Mouse (Mus musculus): Measurements from ENCODE around the gene Srrm2.

The Srrm2 gene

GRCm38 (mm10) chr17:23867756-23868155 lies 77.4 kb downstream of the Srrm2 start, which contains the start of gene Prss21:
Gene Prss21 (plus strand): TSS chr17:23868056.
- DNase-seq = no peak

DNA sequence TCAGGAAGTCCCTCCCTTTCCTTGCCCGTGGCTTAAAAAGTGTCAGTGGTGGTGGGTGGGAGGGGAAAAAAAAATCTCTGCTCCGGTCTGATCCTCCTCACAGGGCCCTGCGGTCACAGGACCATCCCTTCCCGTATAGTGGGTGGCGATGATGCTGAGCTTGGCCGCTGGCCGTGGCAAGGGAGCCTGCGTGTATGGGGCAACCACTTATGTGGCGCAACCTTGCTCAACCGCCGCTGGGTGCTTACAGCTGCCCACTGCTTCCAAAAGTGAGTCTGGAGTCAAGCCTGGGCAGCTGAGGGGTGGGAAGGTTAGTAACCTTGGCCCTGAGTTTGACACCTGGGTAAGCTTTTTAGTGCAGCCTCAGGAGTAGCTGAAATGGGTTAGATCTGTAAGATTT lies 78.2 kb downstream of the Srrm2 start:
- DNase-seq = no peak
